Mouse (Mus musculus): Measurements from ENCODE around the gene Sugct. TPM values are rescaled to one million over a fixed set of nuclear protein-coding genes. Genes with fewer than 3 reads are reported as not detected.
A peak's percentile ranks its signal among the peaks of the same experiment; 100 is the strongest.

The Sugct gene
- total RNA-seq (2021), result 1 to 10 TPM; 1.6 to 1.7 TPM

DNA sequence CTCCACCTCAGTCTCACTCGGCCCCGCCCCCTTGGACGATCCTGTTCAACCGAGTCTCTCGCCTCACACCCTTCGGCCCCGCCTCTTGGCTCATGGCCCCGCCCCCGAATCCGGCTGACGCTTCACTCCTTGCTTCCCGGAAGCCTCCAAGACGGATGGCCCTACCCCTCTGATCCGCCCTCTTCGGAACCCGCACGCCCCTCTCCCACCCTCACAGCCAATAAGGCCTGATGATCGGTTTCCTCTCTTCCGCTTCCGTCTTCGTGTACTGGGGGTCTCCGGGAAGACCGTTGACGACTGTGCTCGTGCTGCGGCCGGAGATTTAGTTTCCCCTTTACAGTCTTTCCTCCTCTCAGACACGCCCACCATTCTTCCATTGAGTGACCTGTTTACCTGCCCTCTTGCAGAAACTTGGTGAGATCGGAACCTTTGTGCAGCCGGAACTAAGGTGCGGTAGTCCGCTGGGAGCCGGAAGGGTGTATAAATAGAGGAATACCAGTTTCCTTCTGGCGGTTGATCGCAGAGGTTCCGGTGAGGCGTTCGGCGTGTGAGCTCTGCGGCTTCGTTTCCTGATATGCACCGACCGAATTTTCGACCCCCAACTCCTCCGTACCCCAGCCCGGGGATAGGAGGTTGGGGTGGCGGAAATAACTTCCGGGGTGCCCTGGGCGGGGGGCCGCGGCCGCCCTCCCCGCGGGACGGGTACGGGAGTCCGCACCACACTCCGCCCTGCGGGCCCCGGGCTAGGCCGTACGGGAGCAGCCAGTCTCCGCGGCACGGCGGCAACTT is at the start of gene Sugct, which contains the start of gene Mplkip:
Sugct (minus strand) TSS at position 643 of the 789 bp plus-strand sequence.
Mplkip (plus strand) TSS at position 282 of the 789 bp plus-strand sequence.
- DNase-seq (ENCODE audit: extremely low spot score in 1 of 2, low spot score in 1 of 2), result peak; percentile 97 to 99

GRCm38 (mm10) chr13:17728798-17729197 is 33.4 kb upstream of the Sugct start:
- no peak for DNase-seq (ENCODE audit: extremely low spot score in 1 of 2, low spot score in 1 of 2)

GRCm38 (mm10) chr13:17727922-17728321 is 32.6 kb upstream of the Sugct start:
- DNase-seq (ENCODE audit: extremely low spot score in 1 of 2, low spot score in 1 of 2), result no peak

DNA sequence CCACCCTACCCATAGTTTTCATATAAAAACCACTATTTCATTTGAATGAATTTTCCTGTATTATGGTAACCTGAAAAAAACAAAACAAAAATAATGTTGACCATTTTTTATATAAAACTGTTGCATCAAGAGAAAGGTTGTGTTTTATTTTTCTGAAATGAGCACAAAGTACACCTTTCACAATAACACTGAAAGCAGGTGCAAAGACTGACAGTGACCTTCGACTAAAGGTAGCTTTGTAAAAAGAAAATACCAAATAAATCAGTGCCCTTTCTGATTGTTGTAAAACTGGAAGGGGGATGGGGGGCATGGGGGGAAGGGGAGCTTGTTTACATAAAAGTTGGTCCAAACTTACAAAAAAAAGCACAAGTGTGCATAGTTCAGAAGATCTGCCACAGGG is 22.0 kb upstream of the Sugct start:
- no peak for DNase-seq (ENCODE audit: extremely low spot score in 1 of 2, low spot score in 1 of 2)

GRCm38 (mm10) chr13:17708784-17709311 is 13.5 kb upstream of the Sugct start:
- DNase-seq (ENCODE audit: extremely low spot score in 1 of 2, low spot score in 1 of 2), result no peak

GRCm38 (mm10) chr13:17705188-17705826 is 10.0 kb upstream of the Sugct start:
- no peak for DNase-seq (ENCODE audit: extremely low spot score in 1 of 2, low spot score in 1 of 2)

- no peak for DNase-seq (ENCODE audit: extremely low spot score in 1 of 2, low spot score in 1 of 2)
Observed at GRCm38 (mm10) chr13:17702311-17702710, 7.0 kb upstream of the Sugct start.

- DNase-seq (ENCODE audit: extremely low spot score in 1 of 2, low spot score in 1 of 2), result no peak
Observed at GRCm38 (mm10) chr13:17701322-17701721, 6.0 kb upstream of the Sugct start.

DNA sequence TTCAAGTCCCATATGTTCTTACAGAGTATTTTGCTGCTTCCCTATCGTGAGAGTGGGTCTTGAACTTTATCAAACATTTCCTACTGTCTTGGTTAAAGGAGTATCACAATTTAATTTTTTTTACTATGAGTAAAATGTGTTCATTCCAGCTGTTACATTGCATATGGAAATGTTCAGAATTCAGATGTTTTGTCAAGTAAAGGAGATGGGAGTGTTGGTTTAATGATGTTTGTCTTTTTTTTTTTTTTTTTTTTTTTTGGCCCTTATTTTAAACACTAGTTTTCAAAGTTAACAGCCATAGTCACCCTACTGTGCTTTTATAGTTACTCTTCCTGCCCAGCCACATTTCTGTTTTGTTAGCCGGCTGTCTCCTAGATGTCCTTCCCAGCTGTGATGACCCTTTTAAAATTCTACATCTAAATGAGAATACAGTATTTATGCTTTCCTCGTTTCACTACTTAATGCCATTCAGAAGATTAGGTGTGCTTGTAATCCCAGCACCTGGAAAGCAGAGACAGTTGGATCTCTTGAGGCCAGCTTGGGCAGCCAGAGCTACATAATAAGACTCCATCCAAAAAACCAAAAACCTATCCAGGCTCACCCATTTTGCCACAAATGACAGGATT is 4.8 kb upstream of the Sugct start:
- no peak for DNase-seq (ENCODE audit: extremely low spot score in 1 of 2, low spot score in 1 of 2)

- DNase-seq (ENCODE audit: extremely low spot score in 1 of 2, low spot score in 1 of 2), result no peak
Observed at GRCm38 (mm10) chr13:17695898-17696580, 686 bp upstream of the Sugct start.

DNA sequence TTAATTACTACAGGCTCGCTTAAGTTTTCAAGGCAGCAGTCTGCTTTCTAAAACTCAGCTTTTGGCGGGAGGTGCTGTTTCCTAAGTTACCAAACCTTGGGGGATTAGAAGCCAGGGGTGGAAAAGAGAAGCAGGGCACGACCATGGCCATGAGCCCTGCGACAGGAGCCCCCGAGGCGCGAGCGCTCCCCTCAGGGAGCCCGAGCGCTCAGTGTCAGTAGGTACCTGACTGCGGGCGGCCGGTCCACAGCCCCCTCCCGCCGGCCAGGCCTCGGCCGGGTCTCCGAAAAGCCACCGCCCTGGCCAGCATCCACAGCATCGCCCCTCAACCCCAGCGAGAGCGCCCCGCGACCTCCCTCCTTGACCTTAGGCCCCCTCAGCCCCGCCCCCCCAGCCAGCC is 939 bp downstream of the Sugct start:
- DNase-seq (ENCODE audit: extremely low spot score in 1 of 2, low spot score in 1 of 2), result no peak

- DNase-seq (ENCODE audit: extremely low spot score in 1 of 2, low spot score in 1 of 2), result no peak
Observed at GRCm38 (mm10) chr13:17693816-17694215, 1.5 kb downstream of the Sugct start.

DNA sequence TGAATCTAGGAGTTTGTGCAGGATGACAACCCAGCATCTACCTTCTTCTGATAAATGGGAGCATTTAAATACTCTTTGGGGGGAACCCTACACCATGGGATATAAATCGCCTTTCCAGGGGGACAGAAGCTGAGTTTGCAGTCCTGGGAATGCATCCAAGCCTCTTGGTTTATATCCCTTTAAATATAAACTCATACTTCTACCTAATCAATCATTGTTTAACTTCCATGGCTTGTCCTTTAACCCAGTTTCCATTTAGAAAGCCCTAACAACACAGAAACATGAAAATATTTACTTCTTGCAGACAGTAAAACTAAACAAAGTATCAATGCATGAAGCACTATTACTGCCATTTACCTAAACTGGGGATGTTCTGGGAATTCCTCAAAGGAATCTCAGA is 3.9 kb downstream of the Sugct start:
- DNase-seq (ENCODE audit: extremely low spot score in 1 of 2, low spot score in 1 of 2), result no peak

- no peak for DNase-seq (ENCODE audit: extremely low spot score in 1 of 2, low spot score in 1 of 2)
Observed at GRCm38 (mm10) chr13:17690686-17691085, 4.7 kb downstream of the Sugct start.

DNA sequence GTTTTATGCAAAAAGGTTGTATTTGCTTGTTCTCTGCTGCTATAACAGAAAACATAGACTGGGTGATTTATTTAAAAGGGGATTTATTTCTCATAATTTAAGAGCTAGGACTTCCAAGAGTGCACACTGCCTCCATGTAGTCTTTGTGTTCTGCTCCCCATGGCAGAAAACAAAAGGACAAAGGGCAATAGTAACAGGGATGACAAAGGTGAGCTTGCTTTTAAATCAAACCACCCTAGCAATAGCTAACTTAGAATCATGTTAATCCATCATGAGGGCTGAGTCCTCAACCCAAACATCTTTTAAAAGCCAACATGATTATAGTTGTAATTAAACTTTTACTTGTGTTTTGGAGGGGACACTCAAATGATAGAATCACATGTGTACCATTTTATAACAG is 5.9 kb downstream of the Sugct start:
- no peak for DNase-seq (ENCODE audit: extremely low spot score in 1 of 2, low spot score in 1 of 2)

- no peak for DNase-seq (ENCODE audit: extremely low spot score in 1 of 2, low spot score in 1 of 2)
Observed at GRCm38 (mm10) chr13:17671122-17671521, 24.2 kb downstream of the Sugct start.

- no peak for DNase-seq (ENCODE audit: extremely low spot score in 1 of 2, low spot score in 1 of 2)
Observed at GRCm38 (mm10) chr13:17667380-17667779, 28.0 kb downstream of the Sugct start.

GRCm38 (mm10) chr13:17642294-17642693 is 53.1 kb downstream of the Sugct start:
- DNase-seq (ENCODE audit: extremely low spot score in 1 of 2, low spot score in 1 of 2), result no peak

GRCm38 (mm10) chr13:17638008-17638407 is 57.3 kb downstream of the Sugct start:
- DNase-seq (ENCODE audit: extremely low spot score in 1 of 2, low spot score in 1 of 2), result no peak

DNA sequence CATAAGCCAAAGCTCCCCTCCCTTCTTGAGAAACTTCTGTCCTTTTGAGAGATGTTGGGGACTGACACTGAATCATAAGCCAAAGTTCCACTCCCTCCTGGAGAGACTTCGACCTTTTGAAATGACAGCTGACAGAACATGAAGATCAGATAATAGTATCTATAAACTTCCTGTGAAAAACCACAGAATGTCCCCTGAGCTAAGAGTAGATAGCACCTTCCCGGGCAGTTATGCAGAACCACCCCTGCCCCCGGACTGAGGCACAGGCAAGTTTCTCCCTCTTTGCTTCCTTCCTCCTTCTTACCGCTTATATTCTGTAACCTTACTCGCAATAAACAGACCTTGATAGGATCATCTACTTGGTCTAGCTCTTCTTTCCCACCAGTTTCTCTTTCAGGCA is 68.2 kb downstream of the Sugct start:
- DNase-seq (ENCODE audit: extremely low spot score in 1 of 2, low spot score in 1 of 2), result no peak

DNA sequence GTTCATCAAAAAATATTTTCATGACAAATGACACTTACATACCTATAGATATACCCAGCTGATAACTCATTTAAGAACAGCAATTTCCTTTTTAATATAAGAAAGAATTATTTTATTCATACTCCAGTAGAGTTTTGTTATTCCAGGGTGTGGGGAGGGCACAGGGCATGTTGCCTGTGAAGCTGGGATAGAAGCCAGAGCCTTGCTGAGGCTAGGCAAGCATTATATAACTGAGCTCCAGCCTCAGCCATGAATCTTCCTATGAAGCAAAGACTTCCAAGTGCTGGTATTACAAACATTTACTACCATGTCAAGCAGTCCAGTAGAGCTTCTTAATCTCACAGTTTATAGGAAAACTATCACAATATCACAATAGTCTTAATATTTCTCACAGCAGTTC is 70.4 kb downstream of the Sugct start:
- DNase-seq (ENCODE audit: extremely low spot score in 1 of 2, low spot score in 1 of 2), result no peak

Measured in layer of hippocampus, postnatal 25 days (tissue).